Mouse (Mus musculus) brain, embryonic 18.5 days (tissue): Measurements from ENCODE around the gene Grasp.

Experiments used
- DNase-seq: peaks from one replicate; pipeline ENCODE4 v3.0.0-alpha.2; 2012; ENCODE audit warnings: low read depth, low spot score

The Grasp gene

GRCm38 (mm10) chr15:101274380-101274779 lies 50.4 kb downstream of the Grasp start:
- DNase-seq: no peak

GRCm38 (mm10) chr15:101277351-101277899 lies 53.4 kb downstream of the Grasp start:
- no peak for DNase-seq

GRCm38 (mm10) chr15:101278589-101278988 lies 54.6 kb downstream of the Grasp start:
- no peak for DNase-seq

GRCm38 (mm10) chr15:101279430-101279999 lies 55.5 kb downstream of the Grasp start:
- no peak for DNase-seq
